Mouse (Mus musculus) cerebellum, adult (tissue): ENCODE measurements around the gene Scrn1.

Source experiments
- ATAC-seq: cut with Nextera tagmentation; 2 replicates; pipeline ENCODE4 v1.9.2; 2017; ENCODE audit warnings: mild to moderate bottlenecking, moderate library complexity, mixed read lengths; ENCODE audit not compliant: insufficient number of reproducible peaks, low FRiP score, low TSS enrichment

Scrn1 gene

DNA sequence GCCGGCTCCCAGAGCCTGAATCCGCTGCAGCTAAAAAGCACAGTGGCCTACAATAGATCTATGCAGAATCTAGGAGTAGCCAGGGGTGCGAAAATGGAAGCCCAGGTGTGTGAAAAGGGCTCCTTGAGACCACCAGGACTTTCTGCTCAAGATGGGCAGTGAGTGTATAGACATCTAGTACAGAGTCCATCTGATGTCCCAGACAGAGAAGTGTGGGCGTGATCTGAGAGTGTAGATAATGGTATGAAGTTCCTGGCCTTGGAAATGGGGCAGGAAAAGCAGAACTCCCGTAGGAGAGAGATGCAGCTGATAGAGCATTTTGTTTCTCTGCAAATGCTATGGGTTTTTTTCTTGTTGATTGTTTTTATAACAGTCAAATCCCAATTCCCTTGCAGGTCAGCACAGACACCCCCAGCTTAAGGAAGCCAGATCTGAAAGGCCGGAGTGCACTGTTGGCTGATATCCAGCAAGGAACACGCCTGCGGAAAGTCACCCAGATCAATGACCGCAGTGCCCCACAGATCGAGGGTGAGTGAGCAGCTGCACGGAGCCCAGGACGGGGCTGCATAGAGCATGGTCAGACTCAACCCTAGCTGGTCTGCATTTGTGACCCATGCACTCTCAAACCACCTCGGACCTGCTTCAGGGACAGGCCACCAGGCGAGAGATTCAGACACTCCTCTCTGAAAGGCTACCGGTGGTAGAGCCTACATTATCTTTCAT, 84.7 kb downstream of the Scrn1 start:
- ATAC-seq = no peak

DNA sequence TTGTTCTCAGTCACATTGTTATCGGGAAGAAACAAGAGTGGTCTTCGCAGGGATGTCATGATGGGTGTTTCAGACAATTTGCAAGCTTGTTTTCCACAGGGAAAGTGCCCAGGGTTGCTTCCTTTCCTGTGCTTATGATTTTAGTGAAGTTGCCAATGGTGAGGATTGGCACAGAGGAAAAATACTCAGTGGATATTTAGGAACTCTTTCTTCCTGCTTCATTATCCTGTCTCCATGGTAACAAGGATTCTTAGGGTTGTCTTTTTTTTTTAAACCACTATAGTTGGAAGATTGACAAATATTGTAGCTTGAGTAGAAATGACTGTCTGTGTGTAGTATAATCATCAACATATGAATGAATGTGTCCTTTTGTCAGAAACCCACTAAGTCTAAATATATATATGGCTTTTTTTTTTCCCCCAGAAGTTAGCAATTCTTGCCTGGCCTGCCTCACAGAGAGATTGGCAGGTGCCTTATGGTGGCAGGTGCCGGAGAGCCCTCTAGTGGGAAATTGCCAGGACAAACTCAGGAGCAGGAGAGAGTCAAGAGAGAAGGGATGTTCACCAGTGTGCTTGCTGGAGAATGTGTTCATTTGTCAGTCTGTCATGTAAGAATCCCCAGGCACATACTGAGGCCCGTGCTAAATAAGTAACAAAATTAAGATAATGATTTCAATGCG, 87.5 kb downstream of the Scrn1 start:
- ATAC-seq = peak; percentile 62; the same call in 1 of the 2 replicates

DNA sequence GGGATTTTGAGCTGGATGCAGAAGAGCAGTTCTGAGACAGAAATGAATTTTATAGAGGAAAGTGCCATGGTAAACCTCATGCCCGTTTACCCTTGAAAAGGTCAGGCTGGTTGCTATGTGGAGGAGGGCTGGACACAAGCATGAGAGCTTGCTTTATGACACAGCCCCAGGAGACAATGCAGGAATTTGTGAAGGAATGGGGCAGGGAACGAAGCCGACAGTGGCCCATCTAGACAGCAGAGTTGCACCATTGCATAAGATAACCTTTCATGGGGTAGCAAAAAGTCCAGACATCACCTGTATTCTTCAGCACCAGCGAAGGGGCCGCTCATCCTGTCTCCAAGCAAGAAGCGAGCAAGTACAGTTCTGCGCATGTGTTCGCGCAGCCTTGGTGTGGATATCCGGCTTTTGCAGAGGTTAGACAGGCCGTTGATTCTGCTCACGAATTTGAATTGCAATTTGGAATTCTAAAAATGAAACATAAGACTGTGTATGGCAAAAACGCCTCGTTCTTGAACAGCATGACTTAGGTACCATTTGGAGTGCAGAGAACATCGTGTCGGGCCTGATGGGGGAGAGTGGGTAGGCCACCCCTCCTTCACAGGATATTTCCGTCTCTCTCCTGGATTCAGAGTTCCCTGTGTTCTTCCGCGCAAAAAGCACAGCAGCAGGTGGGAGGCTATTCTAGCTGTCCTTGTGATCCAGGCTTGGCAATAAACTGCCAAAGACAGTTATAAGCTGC, 90.2 kb downstream of the Scrn1 start:
- no peak for ATAC-seq

DNA sequence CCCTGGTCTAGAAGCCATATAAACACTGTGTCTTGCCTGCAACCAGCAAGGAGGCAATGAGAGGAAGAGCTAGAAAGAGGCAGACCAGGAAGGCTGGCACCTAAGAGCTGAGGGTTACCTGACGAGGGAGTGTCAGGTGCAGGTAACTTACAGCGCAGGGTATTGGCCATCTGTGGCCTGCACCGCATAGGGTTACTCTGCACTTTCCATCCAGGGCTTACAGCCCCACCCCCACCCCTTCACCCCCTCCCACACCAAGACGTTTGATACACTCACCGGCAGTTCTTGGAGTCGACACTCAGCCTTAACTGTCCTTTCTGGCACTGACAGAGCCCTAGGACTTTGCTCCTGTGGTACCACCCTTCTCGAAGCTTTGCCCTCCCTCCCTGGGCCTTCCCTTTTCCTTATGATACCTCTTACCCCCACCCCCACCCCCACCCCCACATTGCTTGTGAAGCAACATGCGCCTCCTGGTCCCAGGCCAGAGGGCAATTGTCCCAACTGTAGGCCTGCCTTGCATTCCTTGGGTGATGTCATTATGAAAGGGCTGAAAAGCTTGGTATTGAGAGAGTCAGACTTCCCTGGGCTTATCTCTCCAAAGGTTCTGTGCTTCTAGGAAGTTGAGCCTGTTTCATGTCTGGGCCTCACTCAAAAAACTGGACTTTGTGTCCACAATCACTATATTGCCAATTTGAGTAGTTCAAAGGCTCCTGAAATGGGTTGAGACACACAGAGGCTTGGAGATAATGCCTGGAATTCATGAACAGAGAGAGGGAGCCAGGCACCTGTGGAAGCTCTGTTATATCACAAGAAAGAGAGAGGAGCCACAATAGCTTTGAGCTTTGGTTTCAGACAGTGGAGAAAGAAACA, 93.2 kb downstream of the Scrn1 start:
- no peak for ATAC-seq

DNA sequence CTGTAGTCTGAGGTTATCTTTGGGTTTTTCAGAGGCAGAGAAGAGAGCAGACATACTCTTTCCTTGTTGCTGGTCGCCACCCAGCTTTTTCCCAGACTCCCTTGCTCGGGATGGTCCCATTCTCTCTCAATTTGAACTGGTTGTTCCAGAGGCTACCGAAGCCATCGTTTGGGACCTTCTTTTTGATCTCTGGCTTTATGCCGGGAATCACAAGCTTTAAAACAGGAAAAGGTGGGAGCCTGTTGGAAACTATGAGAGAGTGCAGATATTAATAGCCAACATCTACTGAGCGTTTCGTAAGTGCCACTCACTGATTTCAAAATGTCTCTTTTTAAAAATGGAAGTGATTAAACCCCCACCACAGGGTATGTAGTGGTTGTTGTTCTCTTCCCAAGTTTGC, 94.4 kb downstream of the Scrn1 start:
- ATAC-seq = no peak

DNA sequence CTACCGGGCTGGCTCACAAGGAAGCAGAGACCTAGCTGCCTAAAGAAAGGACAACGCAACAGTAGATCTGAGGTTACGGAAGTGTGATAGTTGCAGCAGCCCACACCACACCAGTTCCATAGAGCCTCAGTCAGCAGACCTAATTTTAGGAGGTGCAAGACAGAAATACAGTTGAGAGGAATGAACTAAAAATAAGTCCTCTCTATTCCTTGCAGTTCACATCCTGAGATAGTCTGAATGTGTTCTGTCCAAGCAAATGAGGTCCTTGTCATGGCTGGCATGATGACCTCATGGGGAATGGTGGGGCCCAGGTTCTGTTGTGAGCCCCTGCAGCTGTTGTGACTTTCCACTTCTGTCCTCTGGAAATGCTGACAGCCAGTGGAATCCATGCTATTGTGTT, 98.9 kb downstream of the Scrn1 start:
- ATAC-seq = no peak

DNA sequence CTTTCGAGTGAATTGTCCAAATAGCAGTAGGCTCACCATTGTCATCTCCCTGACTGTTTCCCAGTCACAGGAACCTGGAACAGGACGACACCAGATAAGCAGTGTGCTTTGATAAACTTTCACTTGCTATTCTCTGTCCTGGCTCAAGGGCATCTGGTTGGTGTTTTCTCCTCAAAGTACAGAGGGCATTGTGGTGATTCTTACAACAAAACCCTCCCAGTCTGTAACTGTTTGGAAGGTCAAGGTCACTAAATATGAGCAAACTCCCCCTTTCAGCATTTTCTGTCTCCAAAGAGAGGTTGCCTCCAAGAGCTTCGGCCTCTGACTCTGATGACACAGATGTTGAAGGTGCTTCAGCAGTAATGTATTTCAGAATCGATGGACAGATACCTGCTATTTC, 101.4 kb downstream of the Scrn1 start:
- ATAC-seq = no peak

DNA sequence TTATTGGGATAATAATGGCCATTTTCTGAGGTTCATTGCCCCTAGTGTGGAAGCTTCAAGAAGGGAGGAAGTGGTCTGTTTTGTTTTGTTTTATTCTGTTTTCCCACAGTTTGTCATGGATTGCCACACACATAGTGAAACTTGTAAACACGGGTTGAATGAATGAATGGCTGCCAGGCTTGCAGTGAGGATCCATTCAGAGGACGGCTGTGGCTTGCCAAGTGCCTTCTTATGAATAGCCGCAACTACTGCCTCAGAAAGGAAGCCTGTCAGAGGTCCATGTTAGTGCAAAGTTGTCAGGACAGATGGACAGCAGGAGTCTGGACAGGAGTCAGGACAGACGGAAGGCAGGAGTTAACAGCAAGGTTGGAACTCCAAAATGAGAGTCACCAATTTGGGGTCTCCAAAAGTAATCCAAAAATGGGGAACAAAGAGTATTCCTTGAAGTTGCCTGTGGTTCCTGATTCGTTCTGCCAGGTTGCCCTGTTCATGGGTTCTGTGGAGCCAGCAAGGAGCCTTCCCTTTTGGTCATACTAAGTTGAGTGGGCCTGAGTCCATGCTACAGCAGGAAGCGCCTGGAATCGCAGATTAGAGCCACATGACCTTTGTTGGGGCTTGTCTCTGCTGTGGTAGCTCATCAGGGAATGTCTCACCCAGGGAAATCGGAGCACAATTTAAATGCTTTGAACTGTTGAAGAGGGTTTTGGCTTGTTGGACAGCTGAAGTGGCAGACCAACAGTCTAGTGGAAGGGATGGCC, 102.4 kb downstream of the Scrn1 start:
- 0 out of 2 replicates have a peak, but pooled peaks have one; percentile 51 for ATAC-seq

DNA sequence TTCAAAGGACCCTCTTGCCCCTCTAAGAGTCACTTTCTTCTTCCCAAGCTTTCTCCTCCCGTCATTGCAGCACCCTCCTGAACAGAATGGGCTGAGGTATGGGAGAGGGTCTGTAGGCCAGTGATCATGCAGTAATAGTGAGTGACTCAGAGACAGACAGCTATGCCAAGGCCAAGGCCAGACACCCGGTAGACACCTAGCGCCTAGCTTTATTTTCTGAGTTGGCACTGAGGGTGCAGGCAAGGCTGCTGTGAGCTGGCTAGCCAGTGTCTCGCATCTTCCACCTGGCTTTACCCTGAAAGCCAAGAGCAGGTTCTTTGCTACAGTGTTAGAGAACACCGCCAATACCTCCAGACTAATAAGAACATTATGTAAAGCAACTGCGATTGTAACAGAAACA, 103.5 kb downstream of the Scrn1 start:
- 0 out of 2 replicates have a peak, but pooled peaks have one; percentile 26 for ATAC-seq

DNA sequence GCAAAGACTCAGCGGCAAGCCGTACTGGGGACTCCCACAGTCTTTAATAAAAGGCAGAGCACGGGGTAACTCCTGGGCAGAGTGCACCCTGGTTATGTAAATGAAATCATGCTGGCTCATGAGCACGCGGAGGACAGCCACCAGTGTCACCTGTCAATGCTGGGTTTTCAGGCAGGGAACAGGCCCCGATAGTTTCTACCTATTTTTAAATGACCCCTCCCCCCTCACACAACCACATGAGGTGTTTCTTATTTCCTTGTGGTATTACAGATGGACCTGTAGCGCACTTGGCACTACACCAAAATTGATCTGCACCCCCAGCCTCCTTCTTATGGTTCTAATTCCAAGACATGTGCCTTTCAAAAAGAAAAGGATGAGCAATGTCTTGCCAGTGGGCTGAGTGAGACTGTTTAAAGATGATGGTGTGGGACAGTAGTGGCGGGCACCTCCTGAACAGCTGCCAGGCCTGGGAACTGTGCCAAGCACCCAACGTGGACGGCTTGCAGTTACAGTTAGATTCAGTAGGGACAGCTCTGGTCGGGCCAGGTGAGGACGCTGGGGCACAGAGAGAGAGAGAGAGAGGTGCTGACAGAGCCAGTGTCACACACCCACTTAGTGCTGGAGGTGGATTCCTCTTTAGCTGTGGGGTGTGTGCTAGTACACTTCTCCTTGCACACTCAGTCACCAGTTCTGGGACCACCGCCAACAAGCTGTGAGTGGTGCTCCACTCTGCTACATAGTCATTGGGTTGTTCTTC, 105.2 kb downstream of the Scrn1 start:
- ATAC-seq = peak; percentile 24; the same call in 1 of the 2 replicates

DNA sequence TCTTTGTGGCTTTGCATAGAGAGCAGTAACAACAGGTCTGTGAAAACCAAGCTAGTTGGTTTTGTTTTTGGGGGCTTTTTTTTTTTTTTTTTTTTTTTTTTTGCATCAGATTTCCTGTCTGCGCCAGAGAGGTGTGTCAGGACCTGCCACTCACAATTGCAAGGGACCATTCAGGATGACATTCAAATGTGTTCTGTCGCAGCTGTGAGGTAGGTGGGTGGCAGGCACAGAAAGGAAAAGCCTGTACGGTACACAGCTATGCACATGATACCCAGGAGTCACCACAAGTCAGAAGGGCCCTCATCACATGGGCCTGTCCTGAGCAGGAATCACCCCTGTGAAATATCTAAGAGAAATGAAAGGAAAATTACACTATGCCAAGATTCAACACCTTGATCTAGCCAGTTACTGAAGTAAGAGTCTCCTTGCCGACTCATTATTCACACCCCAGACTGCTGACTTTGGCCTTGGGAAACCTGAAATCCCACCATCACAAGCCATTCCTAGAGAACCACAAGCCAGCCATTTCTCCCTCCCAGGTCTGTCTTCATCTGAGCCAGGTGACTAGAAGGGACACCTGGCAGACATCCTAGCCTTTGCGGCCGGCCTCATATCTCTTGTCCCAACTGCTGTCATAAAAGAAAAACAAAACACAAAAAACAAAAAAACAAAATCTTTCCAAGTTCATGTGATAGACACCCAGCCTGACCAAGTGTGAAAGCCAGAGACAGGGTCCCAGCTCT, 105.9 kb downstream of the Scrn1 start:
- ATAC-seq = no peak

DNA sequence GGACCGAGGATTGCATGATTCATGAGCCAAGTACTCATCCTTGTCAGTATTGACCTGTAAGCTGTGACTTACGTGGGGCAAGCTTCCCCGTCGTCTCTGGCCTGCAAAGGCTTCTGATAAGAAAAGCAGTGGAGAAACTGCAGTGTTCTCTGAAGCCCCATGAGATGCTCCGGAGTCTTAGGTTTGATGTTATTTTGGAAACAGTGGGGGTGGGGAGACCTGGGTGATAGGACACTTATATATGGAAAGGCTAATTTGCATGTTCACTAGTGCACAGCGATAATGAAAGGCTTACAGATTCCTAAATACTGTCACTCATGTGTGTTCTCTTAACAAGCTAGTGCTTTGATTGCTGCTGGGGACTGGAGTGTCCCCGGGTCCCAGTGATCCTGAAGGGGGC, 106.6 kb downstream of the Scrn1 start:
- no peak for ATAC-seq
